Mouse (Mus musculus): Measurements from ENCODE around the gene Idh3a.

DNA sequence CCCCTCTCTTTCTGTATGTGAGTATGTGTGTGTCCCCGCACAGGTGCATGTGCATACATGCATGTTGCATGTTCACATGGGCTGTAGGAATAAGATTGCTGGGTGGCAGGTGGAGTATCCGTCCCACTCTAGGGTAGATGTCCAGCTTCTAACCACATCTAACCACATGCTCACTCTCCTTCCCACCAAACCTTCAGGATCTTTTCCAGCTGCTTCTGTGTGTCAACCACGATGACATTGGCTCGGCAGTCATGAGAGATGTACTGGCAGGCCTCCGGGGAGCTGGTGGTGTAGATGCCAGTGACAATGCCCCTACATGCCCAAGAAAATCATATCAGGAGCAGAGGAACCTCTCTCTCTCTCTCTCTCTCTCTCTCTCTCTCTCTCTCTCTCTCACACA, 41.1 kb downstream of the Idh3a start:
- TF ChIP-seq CTCF (IDR thresholded peaks at IDR 0.05; ENCODE audit: extremely low read depth, insufficient read length, insufficient replicate concordance, low read depth, low read length) = no peak
- TF ChIP-seq POLR2A (IDR thresholded peaks at IDR 0.05; ENCODE audit: low read depth, low read length) = no peak

Measured in small intestine, adult 2 months (tissue).